11 mouse cellular contexts compared by ENCODE assay signal in the genomic region with DNA sequence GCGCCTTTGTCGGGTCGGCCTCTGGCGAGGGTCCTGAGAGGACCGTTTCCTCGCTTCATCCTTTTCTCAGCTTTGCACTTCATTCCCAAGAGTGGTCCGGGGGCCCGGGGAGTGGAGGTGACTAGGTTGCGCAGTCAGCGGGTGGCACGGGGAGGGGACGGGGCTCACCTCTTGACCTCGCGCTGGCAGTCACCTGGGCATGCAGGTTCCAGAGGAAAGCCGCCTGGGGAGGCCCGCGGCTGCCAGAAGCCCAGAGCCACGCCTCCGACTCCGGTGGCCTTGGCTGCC. TPM values are rescaled to one million over a fixed set of nuclear protein-coding genes. Genes with fewer than 3 reads are reported as not detected.
DNase-seq lines count a peak whose midpoint lies in the region; ATAC-seq and TF ChIP-seq lines count a peak whose summit lies in the region.
"Not testable (repeated sequence)": the region's sequence is repeated elsewhere in the genome, so short reads cannot be mapped to it uniquely, and the experiment has no call there.
"Had no signal": no experiment of that assay in that cellular context is flagged by ENCODE, and none has a peak within 500 bp of the region (broad histone marks: within the 10 kb centered on the region; RNA-seq: fewer than 3 reads in every experiment).

No protein-coding gene starts in this region.

- H3K4me1 ChIP-seq in forebrain, postnatal 0 days (ENCODE audit: insufficient read depth); hindbrain, embryonic 11.5 days (replicated peaks; ENCODE audit: control insufficient read depth, insufficient read depth, low read length); kidney, postnatal 0 days (replicated peaks; ENCODE audit: insufficient read depth, low read length); liver, embryonic 13.5 days (replicated peaks); midbrain, embryonic 16.5 days (ENCODE audit: control insufficient read depth, insufficient read depth, low read length); stomach, postnatal 0 days (replicated peaks; ENCODE audit: control insufficient read depth, insufficient read depth): not testable (repeated sequence)

- 2% methylated on average over 11 of the region's 20 CpGs for WGBS in forebrain, postnatal 0 days
- WGBS in hindbrain, embryonic 11.5 days: under 1% methylated on average over 16 of the region's 20 CpGs
- 0% methylated on average over 12 of the region's 20 CpGs for WGBS in kidney, postnatal 0 days
- WGBS in liver, embryonic 13.5 days (ENCODE audit: insufficient replicate concordance): under 1% methylated on average over 14 of the region's 20 CpGs
- WGBS in midbrain, embryonic 16.5 days: 2% methylated on average over 11 of the region's 20 CpGs
- 5% methylated on average over 5 of the region's 20 CpGs for WGBS in stomach, postnatal 0 days

- H3K9me3 ChIP-seq in forebrain, postnatal 0 days (ENCODE audit: low read length); hindbrain, embryonic 11.5 days (ENCODE audit: control insufficient read depth, low read length); kidney, postnatal 0 days (replicated peaks; ENCODE audit: low read length); liver, embryonic 13.5 days (replicated peaks); midbrain, embryonic 16.5 days (replicated peaks; ENCODE audit: control insufficient read depth, low read length, poor library complexity, severe bottlenecking); stomach, postnatal 0 days (ENCODE audit: control insufficient read depth, low read length): not testable (repeated sequence)

- peak; percentile 2 for DNase-seq in ES-CJ7 (ENCODE audit: low read depth, low spot score)
- peak; percentile 17 to 18 for DNase-seq in cerebellum, postnatal 4 days (ENCODE audit: low spot score in 2 of 2)
- peak; percentile 3 for DNase-seq in forebrain, postnatal 0 days
- DNase-seq in hindbrain, embryonic 11.5 days (ENCODE audit: low spot score): peak; percentile 34
- DNase-seq in kidney, postnatal 0 days (ENCODE audit: low spot score); liver, embryonic 13.5 days: not testable (repeated sequence)
- peak; percentile 13 for DNase-seq in stomach, postnatal 0 days (ENCODE audit: low spot score)

- not testable (repeated sequence) for TF ChIP-seq CTCF in forebrain, postnatal 0 days (IDR thresholded peaks at IDR 0.05; ENCODE audit: low read depth); kidney, postnatal 0 days (IDR thresholded peaks at IDR 0.05; ENCODE audit: low read depth); stomach, postnatal 0 days (IDR thresholded peaks at IDR 0.05; ENCODE audit: low read depth)

- not testable (repeated sequence) for TF ChIP-seq EP300 in stomach, postnatal 0 days (optimal IDR thresholded peaks at IDR 0.05)

- not testable (repeated sequence) for H3K36me3 ChIP-seq in forebrain, postnatal 0 days (ENCODE audit: insufficient read depth); hindbrain, embryonic 11.5 days (ENCODE audit: control insufficient read depth, insufficient read depth, low read length); kidney, postnatal 0 days (ENCODE audit: insufficient read depth, low read length); liver, embryonic 13.5 days; midbrain, embryonic 16.5 days (ENCODE audit: control insufficient read depth, insufficient read depth, low read length); stomach, postnatal 0 days (ENCODE audit: control insufficient read depth, insufficient read depth, low read length)

- not testable (repeated sequence) for H3K27ac ChIP-seq in forebrain, postnatal 0 days (ENCODE audit: low read depth, low read length); hindbrain, embryonic 11.5 days (ENCODE audit: low read depth, low read length); kidney, postnatal 0 days; liver, embryonic 13.5 days; midbrain, embryonic 16.5 days (ENCODE audit: low read length); stomach, postnatal 0 days (replicated peaks)

- not testable (repeated sequence) for ATAC-seq in forebrain, postnatal 0 days; hindbrain, embryonic 11.5 days (ENCODE audit: low FRiP score); kidney, postnatal 0 days (replicated peaks; ENCODE audit: low FRiP score, low read depth); liver, embryonic 13.5 days (ENCODE audit: low read depth); midbrain, embryonic 16.5 days; stomach, postnatal 0 days (ENCODE audit: low FRiP score, low TSS enrichment)

- H3K4me2 ChIP-seq in forebrain, postnatal 0 days (ENCODE audit: low read depth): peak overlapping the region; percentile 66
- H3K4me2 ChIP-seq in hindbrain, embryonic 11.5 days (replicated peaks; ENCODE audit: low read depth, low read length): peak overlapping the region; percentile 52
- H3K4me2 ChIP-seq in kidney, postnatal 0 days (ENCODE audit: low read length): peak overlapping the region; percentile 62
- peak overlapping the region; percentile 47 for H3K4me2 ChIP-seq in liver, embryonic 13.5 days
- peak overlapping the region; percentile 63 for H3K4me2 ChIP-seq in midbrain, embryonic 16.5 days (ENCODE audit: low read length)
- peak overlapping the region; percentile 60 for H3K4me2 ChIP-seq in stomach, postnatal 0 days (replicated peaks; ENCODE audit: low read depth)

- not testable (repeated sequence) for H3K27me3 ChIP-seq in forebrain, postnatal 0 days (ENCODE audit: insufficient read depth, low read length); hindbrain, embryonic 11.5 days (ENCODE audit: control insufficient read depth, insufficient read depth, low read length); kidney, postnatal 0 days (ENCODE audit: insufficient read depth, low read length); liver, embryonic 13.5 days; midbrain, embryonic 16.5 days (ENCODE audit: control insufficient read depth, insufficient read depth, low read depth, low read length); stomach, postnatal 0 days (ENCODE audit: control insufficient read depth, insufficient read depth, low read length)

- H3K9ac ChIP-seq in forebrain, postnatal 0 days: peak overlapping the region; percentile 67
- H3K9ac ChIP-seq in hindbrain, embryonic 11.5 days (ENCODE audit: low read depth, low read length): peak overlapping the region; percentile 53
- H3K9ac ChIP-seq in kidney, postnatal 0 days (ENCODE audit: low read depth, low read length); liver, embryonic 13.5 days; stomach, postnatal 0 days (ENCODE audit: low read length): not testable (repeated sequence)
- peak overlapping the region; percentile 73 for H3K9ac ChIP-seq in midbrain, embryonic 16.5 days (ENCODE audit: low read depth, low read length)

- peak overlapping the region; percentile 41 for H3K4me3 ChIP-seq in forebrain, postnatal 0 days (ENCODE audit: low read depth, low read length)
- H3K4me3 ChIP-seq in hindbrain, embryonic 11.5 days (ENCODE audit: low read depth, low read length): peak overlapping the region; percentile 42
- peak overlapping the region; percentile 31 for H3K4me3 ChIP-seq in kidney, postnatal 0 days (replicated peaks; ENCODE audit: low read depth, low read length)
- H3K4me3 ChIP-seq in liver, embryonic 13.5 days (replicated peaks): peak overlapping the region; percentile 34; the same call in 1 of the 2 replicates
- peak overlapping the region; percentile 52 for H3K4me3 ChIP-seq in midbrain, embryonic 16.5 days (ENCODE audit: low read depth, low read length)
- H3K4me3 ChIP-seq in stomach, postnatal 0 days (ENCODE audit: low read depth, low read length): peak overlapping the region; percentile 38

RNA-seq across cellular contexts. Expression of a gene that starts 0.4 kb away (rescaled TPM):
- total RNA-seq in forebrain, postnatal 0 days (2014; rRNA removed): 10.2 and 11.3 TPM in 2 replicates
- 10.7 and 10.9 TPM in 2 replicates for polyA plus RNA-seq in forebrain, postnatal 0 days (2015; fragmentation: Nextera tagmentation; extraction: Ambion mirVana)
- polyA plus RNA-seq in hindbrain, embryonic 11.5 days (2014; fragmentation: Nextera tagmentation; extraction: Ambion mirVana): 5.2 and 6.0 TPM in 2 replicates
- polyA plus RNA-seq in kidney, postnatal 0 days (2015; fragmentation: Nextera tagmentation; extraction: Ambion mirVana): 0.99 and 1.1 TPM in 2 replicates
- polyA plus RNA-seq in liver, embryonic 13.5 days (2015; fragmentation: Nextera tagmentation; extraction: Ambion mirVana): 0.12 and 0.14 TPM in 2 replicates
- 14.7 and 15.5 TPM in 2 replicates for polyA plus RNA-seq in midbrain, embryonic 16.5 days (2015; fragmentation: Nextera tagmentation; extraction: Ambion mirVana)
- polyA plus RNA-seq in stomach, postnatal 0 days (2015; fragmentation: Nextera tagmentation; extraction: Ambion mirVana): 0.51 and 0.58 TPM in 2 replicates
- polyA plus RNA-seq: erythroblast, embryonic 14.5 days had no signal

RNA-seq across cellular contexts. Expression of a gene that starts 19.7 kb away (rescaled TPM):
- total RNA-seq in forebrain, postnatal 0 days (2014; rRNA removed): not detected in 2 replicates
- not detected in 2 replicates for polyA plus RNA-seq in forebrain, postnatal 0 days (2015; fragmentation: Nextera tagmentation; extraction: Ambion mirVana)
- polyA plus RNA-seq in hindbrain, embryonic 11.5 days (2014; fragmentation: Nextera tagmentation; extraction: Ambion mirVana): not detected in 2 replicates
- polyA plus RNA-seq in kidney, postnatal 0 days (2015; fragmentation: Nextera tagmentation; extraction: Ambion mirVana): not detected in 2 replicates
- not detected in 2 replicates for polyA plus RNA-seq in liver, embryonic 13.5 days (2015; fragmentation: Nextera tagmentation; extraction: Ambion mirVana)
- polyA plus RNA-seq in midbrain, embryonic 16.5 days (2015; fragmentation: Nextera tagmentation; extraction: Ambion mirVana): not detected in 2 replicates
- not detected in 2 replicates for polyA plus RNA-seq in stomach, postnatal 0 days (2015; fragmentation: Nextera tagmentation; extraction: Ambion mirVana)
- total RNA-seq: heart, postnatal 36 days; left cerebral cortex, postnatal 36 days had no signal
- polyA plus RNA-seq: erythroblast, embryonic 14.5 days had no signal
